Mouse (Mus musculus): ENCODE results near the gene Setd5. TPM values are rescaled to one million over a fixed set of nuclear protein-coding genes. Genes with fewer than 3 reads are reported as not detected.

Setd5 gene
- total RNA-seq, 2 experiments from 2014 or later, result 116 to 119 TPM

DNA sequence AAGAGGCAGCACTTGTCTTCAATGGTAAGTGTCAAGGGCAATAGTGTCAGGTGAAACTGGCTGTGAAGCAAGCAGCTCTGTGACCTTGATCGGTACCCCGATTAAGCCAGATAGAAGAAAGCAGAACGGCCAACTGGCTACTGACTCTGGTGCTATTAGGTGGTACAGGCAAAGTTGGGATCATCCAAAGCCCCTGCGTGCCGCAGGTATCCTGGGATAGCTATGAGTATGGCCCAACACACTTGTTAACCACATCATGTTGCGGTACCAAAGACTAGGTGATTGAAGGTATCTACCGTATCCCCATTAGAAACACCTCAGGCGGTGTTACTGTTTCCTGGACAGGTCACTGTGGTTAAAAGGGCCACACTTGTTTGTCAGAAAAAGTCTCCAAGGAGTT is 76.9 kb downstream of the Setd5 start:
- Histone ChIP-seq H3K4me3 (no peak overlapping the region), H3K27ac (no peak overlapping the region)
- intact Hi-C loops (cut with DNase I), result no loop called here
- DNase-seq (ENCODE audit: extremely low spot score in 1 of 2, low spot score in 2 of 2), result no peak
- no peak for TF ChIP-seq CTCF (IDR thresholded peaks at IDR 0.05)

DNA sequence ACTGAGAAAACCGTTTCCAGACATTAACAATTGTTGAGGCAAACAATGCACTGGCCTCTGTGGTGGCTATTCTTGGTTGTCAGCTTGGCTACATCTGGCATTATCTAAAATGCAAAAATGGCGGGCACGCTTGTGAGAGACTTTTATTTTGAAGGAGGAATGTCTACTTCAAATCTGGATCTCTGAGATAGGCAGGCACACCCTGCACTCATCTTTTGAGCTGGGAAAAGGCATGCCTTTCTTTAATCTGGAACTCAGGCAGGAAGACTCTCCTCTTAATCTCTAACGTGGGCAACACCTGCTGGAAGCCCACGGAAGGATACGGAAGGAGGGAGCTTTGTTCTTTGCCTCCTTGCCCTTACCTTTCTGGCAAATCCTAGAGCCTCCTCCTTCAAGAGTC is 77.7 kb downstream of the Setd5 start:
- Histone ChIP-seq H3K4me3 (no peak overlapping the region), H3K27ac (no peak overlapping the region)
- no peak for DNase-seq (ENCODE audit: extremely low spot score in 1 of 2, low spot score in 2 of 2)
- intact Hi-C loops (cut with DNase I), result no loop called here
- TF ChIP-seq CTCF (IDR thresholded peaks at IDR 0.05), result no peak

DNA sequence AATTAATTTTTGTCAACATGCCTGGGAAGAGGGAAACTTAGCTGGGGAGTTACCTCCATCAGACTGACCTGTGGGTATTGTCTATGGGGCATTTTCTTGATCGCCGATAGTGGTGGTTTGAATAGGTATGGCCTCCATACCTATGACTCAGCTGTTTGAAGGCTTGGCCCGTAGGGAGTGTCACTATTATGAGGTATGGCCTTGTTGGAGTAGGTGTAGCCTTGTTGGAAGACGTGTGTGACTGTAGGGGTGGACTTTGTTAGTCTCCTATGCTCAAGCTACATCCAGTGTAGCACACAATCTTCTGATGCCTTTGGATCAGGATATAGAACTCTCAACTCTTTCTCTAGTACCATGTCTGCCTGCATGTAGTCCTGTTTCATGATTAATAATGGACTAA is 78.9 kb downstream of the Setd5 start:
- intact Hi-C loops (cut with DNase I), result no loop called here
- Histone ChIP-seq H3K4me3 (no peak overlapping the region), H3K27ac (no peak overlapping the region)
- no peak for DNase-seq (ENCODE audit: extremely low spot score in 1 of 2, low spot score in 2 of 2)
- TF ChIP-seq CTCF (IDR thresholded peaks at IDR 0.05), result no peak

DNA sequence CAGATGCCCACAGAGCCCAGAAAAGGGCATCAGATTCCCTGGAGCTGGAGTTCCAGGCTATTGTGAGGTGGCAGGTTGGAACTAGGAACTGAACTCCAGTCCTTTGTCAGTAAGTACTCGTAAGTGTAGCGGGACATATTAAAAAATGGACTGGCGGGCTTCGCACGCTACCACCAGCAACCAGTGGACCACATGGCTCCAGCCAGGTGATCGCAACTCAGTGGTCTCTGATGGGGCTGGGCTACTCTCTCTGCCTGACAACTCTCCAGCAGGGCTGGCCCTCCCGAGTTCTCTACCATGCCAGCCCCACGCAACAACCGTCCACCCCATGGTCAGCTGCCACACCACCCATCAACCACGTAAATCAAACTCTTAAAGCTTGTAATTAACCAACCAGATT is 82.9 kb downstream of the Setd5 start:
- no peak for TF ChIP-seq CTCF (IDR thresholded peaks at IDR 0.05)
- no peak overlapping the region for H3K4me3 ChIP-seq
- no peak overlapping the region for H3K27ac ChIP-seq
- intact Hi-C loops (cut with DNase I), result no loop called here
- no peak for DNase-seq (ENCODE audit: extremely low spot score in 1 of 2, low spot score in 2 of 2)

DNA sequence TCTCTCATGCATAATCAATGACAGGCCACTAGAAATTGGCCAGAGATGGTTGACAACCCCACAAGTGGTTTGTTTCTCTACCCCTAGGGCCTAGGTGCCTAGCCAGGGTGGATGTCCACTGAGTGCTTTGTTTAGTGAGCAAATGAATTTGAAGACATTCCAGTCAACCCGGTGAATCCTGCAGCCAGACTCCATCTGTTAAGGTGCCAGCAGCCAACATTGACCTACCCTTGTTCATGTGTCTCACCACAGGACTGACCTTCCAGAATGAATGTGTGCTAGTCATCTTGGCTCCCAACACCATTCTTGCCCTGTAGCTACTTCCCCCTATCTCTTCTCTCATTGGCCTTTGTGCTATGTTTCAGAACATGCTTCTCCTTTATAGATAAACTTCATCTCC is 84.8 kb downstream of the Setd5 start:
- no peak for TF ChIP-seq CTCF (IDR thresholded peaks at IDR 0.05)
- intact Hi-C loops (cut with DNase I), result no loop called here
- Histone ChIP-seq H3K4me3 (no peak overlapping the region), H3K27ac (no peak overlapping the region)
- DNase-seq (ENCODE audit: extremely low spot score in 1 of 2, low spot score in 2 of 2), result no peak

DNA sequence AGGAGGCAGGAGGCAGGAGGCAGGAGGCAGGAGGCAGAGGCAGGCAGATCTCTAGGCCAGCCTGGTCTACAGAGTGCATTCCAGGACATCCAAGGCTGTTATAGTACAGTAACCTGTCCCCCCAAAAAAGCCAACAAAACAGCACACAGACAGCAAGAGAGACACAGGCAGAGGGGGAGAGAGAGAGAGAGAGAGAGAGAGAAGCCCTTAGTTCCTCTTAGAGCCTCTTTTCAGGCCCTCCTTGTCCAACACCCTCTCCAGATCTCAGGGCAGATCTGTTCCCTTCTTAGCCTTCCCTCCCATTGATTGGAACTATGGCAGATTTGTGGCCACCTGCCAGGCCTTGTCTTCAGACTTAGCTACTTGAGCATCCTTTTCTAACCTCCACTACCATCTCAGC is 86.3 kb downstream of the Setd5 start:
- TF ChIP-seq CTCF (IDR thresholded peaks at IDR 0.05), result no peak
- no peak for DNase-seq (ENCODE audit: extremely low spot score in 1 of 2, low spot score in 2 of 2)
- intact Hi-C loops (cut with DNase I), result no loop called here
- no peak overlapping the region for H3K27ac ChIP-seq
- no peak overlapping the region for H3K4me3 ChIP-seq

DNA sequence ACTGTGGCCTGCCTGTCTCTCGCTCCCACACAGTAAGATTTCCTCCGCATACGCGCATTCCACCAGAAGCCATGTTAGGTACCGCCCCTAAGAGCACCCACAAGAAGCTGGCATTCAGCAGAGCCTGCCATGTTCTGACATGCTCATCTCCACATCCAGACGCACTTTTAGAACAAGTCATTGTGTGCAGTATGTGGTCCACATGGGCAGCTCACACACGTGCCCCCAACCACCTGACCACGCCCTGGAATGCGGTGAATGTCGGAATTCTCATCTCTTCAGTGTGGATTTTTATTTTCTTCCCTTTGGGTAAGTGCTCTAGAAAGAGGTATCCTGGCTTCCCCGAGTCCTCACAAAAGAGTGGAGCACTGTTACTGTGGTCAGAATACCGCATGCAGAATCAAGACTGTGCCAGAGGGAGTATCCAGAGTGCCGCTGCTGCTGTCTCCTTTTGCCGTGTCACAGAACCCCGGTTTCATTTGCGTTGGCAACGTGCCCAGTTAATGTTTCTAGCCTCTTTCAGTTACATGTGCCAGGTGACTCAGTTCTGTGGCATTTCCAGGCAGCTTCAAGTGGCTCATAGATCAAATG is 89.6 kb downstream of the Setd5 start:
- no peak for TF ChIP-seq CTCF (IDR thresholded peaks at IDR 0.05)
- intact Hi-C loops (cut with DNase I), result no loop called here
- H3K4me3 ChIP-seq, result peak overlapping the region; percentile 35
- DNase-seq (ENCODE audit: extremely low spot score in 1 of 2, low spot score in 2 of 2), result peak; percentile 51 to 69
- H3K27ac ChIP-seq, result peak overlapping the region; percentile 78

DNA sequence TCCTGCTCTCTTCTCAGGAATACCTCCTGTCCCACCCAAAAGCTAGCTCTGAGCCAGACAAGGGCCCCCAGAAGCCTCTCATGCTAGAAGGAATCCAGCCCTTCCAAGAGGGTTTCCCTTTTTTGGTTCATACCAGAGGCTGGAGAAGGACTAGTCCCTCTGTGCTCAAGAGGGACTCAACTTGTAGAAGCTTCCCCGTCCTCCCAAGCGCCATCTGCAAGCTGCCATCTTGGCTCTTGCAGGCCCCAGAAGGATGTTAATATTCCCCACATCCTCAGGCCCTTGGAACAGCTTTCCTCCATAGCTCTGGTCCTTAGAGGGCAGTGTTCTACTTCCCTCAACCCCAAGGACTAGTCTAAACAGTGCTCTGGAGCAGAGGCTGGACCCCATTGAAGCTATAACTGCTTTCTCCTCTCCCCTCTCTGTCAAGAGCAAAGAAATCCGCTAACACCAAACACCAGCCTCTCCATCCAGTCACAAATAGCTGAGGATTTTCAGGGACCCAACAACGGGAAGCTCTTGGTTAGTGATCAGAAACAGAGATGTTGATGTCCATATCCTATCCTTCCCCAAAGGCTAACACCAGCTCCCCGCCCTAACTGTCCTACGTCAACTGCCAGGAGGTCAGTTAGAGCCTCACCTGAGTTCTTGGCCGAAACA is 91.3 kb downstream of the Setd5 start:
- Histone ChIP-seq H3K27ac (no peak overlapping the region), H3K4me3 (no peak overlapping the region)
- no peak for TF ChIP-seq CTCF (IDR thresholded peaks at IDR 0.05)
- intact Hi-C loops (cut with DNase I), result no loop called here
- DNase-seq (ENCODE audit: extremely low spot score in 1 of 2, low spot score in 2 of 2), result no peak

DNA sequence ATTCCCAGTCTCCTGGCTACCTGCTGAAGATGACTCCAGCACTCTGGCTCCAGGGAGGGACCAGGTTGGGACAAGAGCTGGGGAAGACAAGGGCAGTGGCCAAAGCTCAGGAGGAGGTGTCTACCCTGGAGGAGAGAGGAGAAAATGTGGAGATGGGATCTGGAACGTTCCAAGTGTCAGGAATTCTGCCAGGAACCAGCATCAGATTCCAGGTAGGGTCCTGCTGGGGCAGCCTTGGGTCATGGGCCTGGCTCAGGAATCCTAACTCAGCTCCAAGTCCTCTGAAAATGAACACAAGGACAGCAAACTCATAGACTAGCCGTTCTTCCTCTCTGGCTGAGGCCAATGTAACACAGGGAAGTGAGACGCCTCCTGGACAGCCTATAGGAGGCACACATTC is 92.7 kb downstream of the Setd5 start:
- no peak for DNase-seq (ENCODE audit: extremely low spot score in 1 of 2, low spot score in 2 of 2)
- intact Hi-C loops (cut with DNase I), result loop anchor here (5.0 kb wide), 1 partner anchor 132 kb away; no protein-coding TSS in a partner anchor
- no peak overlapping the region for H3K27ac ChIP-seq
- no peak for TF ChIP-seq CTCF (IDR thresholded peaks at IDR 0.05)
- H3K4me3 ChIP-seq, result no peak overlapping the region

DNA sequence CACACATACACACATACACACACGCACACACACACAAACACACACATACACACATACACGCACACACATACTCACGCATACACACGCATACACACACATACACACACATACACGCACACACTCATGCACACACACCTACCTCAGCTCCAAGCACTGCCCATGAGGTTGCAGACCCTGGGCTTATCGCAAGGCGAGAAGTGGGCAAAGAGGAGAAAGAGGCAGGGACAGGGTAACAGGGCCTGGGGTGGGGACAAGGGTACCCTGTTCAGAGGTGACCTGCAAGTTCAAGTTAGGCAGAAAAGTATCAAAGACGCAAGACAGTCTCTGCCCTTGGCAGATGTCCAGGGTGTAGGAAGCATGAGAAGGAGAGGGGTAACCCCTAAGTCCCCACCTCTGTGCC is 93.5 kb downstream of the Setd5 start:
- Histone ChIP-seq H3K27ac (no peak overlapping the region), H3K4me3 (no peak overlapping the region)
- intact Hi-C loops (cut with DNase I), result loop anchor here (5.0 kb wide), 1 partner anchor 132 kb away; no protein-coding TSS in a partner anchor
- DNase-seq (ENCODE audit: extremely low spot score in 1 of 2, low spot score in 2 of 2), result no peak
- TF ChIP-seq CTCF (IDR thresholded peaks at IDR 0.05), result no peak

DNA sequence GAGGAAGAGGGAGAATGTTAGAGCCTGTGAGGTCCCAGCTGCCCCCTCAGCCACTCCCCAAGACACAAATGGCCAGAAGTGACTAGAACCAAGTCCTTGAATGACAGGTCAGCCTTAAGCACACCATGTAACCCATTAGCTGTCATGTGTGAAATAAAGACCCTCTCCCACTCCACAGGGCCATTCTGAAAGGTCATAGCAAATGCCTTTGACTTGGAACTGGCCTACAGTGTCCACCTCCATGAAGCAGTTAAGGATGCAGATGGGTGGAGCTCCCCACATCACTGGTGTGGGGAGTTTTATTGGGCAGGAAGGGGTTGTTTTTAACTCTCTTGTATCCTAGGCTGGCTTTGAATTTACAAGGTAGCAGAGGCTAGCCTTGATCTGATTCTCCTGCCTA is 94.8 kb downstream of the Setd5 start:
- no peak for DNase-seq (ENCODE audit: extremely low spot score in 1 of 2, low spot score in 2 of 2)
- no peak overlapping the region for H3K27ac ChIP-seq
- no peak overlapping the region for H3K4me3 ChIP-seq
- intact Hi-C loops (cut with DNase I), result loop anchor here (5.0 kb wide), 1 partner anchor 130 kb away; no protein-coding TSS in a partner anchor
- TF ChIP-seq CTCF (IDR thresholded peaks at IDR 0.05), result no peak

DNA sequence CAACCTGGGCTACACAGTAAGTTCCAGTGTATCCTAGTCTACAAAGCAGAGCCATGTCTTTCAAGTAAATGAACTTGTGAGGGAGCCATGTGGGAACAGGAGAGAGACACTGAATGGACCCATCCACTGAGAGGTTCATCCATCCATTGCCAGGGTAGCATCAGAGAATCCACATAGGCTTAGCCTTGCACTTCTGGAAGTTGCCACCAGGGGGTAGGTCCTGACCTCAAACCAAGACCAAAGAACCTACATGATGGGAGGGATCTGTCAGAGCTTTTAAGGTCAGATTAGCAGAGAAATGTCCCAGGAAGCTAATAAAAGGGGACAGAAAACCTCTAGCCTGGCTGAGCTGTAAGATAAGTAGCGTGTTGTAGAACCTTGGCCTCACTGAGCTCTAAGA is 95.4 kb downstream of the Setd5 start:
- no peak overlapping the region for H3K4me3 ChIP-seq
- peak; percentile 82 for TF ChIP-seq CTCF (IDR thresholded peaks at IDR 0.05)
- intact Hi-C loops (cut with DNase I), result loop anchor here (5.0 kb wide), 1 partner anchor 130 kb away; no protein-coding TSS in a partner anchor
- peak in 1 of 2 experiments; percentile 52 for DNase-seq (ENCODE audit: extremely low spot score in 1 of 2, low spot score in 2 of 2)
- no peak overlapping the region for H3K27ac ChIP-seq

DNA sequence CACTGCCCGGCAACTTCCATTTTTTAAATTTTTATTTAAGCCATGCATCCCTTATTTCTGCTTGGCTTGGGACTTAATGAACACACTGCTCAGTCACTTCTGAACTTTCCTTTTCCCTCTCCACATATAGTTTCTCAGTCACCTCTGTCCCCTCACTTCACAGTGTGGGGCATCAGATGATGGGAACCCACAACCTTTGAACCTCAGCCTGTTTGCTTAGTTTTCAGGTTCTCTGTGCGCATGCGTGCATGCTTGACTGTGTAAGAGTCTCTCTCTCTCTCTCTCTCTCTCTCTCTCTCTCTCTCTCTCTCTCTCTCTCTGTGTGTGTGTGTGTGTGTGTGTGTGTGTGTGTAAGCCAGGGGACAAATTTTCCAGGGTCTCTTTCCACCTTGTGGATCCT is 98.3 kb downstream of the Setd5 start:
- H3K27ac ChIP-seq, result no peak overlapping the region
- H3K4me3 ChIP-seq, result no peak overlapping the region
- intact Hi-C loops (cut with DNase I), result no loop called here
- TF ChIP-seq CTCF (IDR thresholded peaks at IDR 0.05), result no peak
- DNase-seq (ENCODE audit: extremely low spot score in 1 of 2, low spot score in 2 of 2), result no peak
